8 mouse cellular contexts compared by ENCODE assay signal in genomic region chr2:167278751-167279526, GRCm38 (mm10). TPM values are rescaled to one million over a fixed set of nuclear protein-coding genes. Genes with fewer than 3 reads are reported as not detected.
A peak's percentile ranks its signal among the peaks of the same experiment; 100 is the strongest.
DNase-seq lines count a peak whose midpoint lies in the region; ATAC-seq and TF ChIP-seq lines count a peak whose summit lies in the region.

No protein-coding gene starts in this region.

- no peaks in the 10 kb centered on the region for H3K36me3 ChIP-seq in C2C12 (ENCODE audit: control insufficient read depth, insufficient read depth)
- no peaks in the 10 kb centered on the region for H3K36me3 ChIP-seq in liver, adult 2 months (ENCODE audit: control insufficient read depth, insufficient read depth, low read length)

- H3K4me1 ChIP-seq in liver, adult 2 months (ENCODE audit: control insufficient read depth, insufficient read depth, low read length) = no peaks in the 10 kb centered on the region

- DNase-seq in ZHBTc4 (ENCODE audit: low read depth, low spot score) = peak; percentile 89
- peak; percentile 78 for DNase-seq in gastrocnemius, postnatal 10 days
- DNase-seq in kidney, adult 9 months = peak; percentile 63
- no peak for DNase-seq in liver, adult 2 months (ENCODE audit: extremely low read depth, low read depth, low spot score)
- DNase-seq in natural killer cell, adult 2 months (ENCODE audit: low spot score in 2 of 2) = peak; percentile 42 to 64
- DNase-seq in thymus, postnatal 0 days (ENCODE audit: low spot score) = peak; percentile 68

- no peaks in the 10 kb centered on the region for H3K79me3 ChIP-seq in C2C12 (ENCODE audit: low read depth)

- H3K27ac ChIP-seq in liver, adult 2 months (replicated peaks; ENCODE audit: insufficient read depth, low read depth, low read length) = no peak overlapping the region

- H3K27me3 ChIP-seq in C2C12 (ENCODE audit: control insufficient read depth, insufficient read depth, insufficient read length) = no peaks in the 10 kb centered on the region
- no peaks in the 10 kb centered on the region for H3K27me3 ChIP-seq in liver, adult 2 months (ENCODE audit: control insufficient read depth, insufficient read depth, low read length)

- no peak for TF ChIP-seq POLR2A in liver, adult 2 months (IDR thresholded peaks at IDR 0.05; ENCODE audit: extremely low read depth, insufficient read depth, low read length)

- 54% methylated on average over 17 of the region's 17 CpGs for WGBS in liver, adult 2 months

- no peak overlapping the region for H3K9ac ChIP-seq in liver, adult 2 months (ENCODE audit: low read depth, low read length)

- H3ac ChIP-seq in C2C12 (ENCODE audit: control insufficient read depth, insufficient read length, low read depth) = no peak overlapping the region

- H3K79me2 ChIP-seq in C2C12 (ENCODE audit: control insufficient read depth, insufficient read depth) = no peaks in the 10 kb centered on the region
- no peaks in the 10 kb centered on the region for H3K79me2 ChIP-seq in liver, adult 2 months (ENCODE audit: control insufficient read depth, insufficient read depth, low read length)

- H3K4me3 ChIP-seq in C2C12 (ENCODE audit: insufficient read depth, poor library complexity, severe bottlenecking) = no peak overlapping the region
- no peak overlapping the region for H3K4me3 ChIP-seq in liver, adult 2 months (ENCODE audit: insufficient read depth, low read depth, low read length)

- ATAC-seq in common myeloid progenitor, adult 5-6 weeks (replicated peaks; ENCODE audit: low read depth, poor library complexity, severe bottlenecking) = peak; percentile 90

- peak; percentile 86 for TF ChIP-seq CTCF in C2C12 (IDR thresholded peaks at IDR 0.05; ENCODE audit: control insufficient read depth, insufficient read depth, insufficient read length)
- peak; percentile 98 for TF ChIP-seq CTCF in liver, adult 2 months (IDR thresholded peaks at IDR 0.05; ENCODE audit: low read depth, low read length)

TF ChIP-seq in C2C12, 6 proteins besides CTCF, POLR2A, EP300 and RAD21:
- TF ChIP-seq CEBPB (IDR thresholded peaks at IDR 0.05; ENCODE audit: low read depth) (no peak), USF1 (IDR thresholded peaks at IDR 0.05; ENCODE audit: low read depth) (no peak), MAX (IDR thresholded peaks at IDR 0.05) (no peak), MYOG (IDR thresholded peaks at IDR 0.05; ENCODE audit: control insufficient read depth, extremely low read depth, insufficient read length) (no peak), MYOD1 (IDR thresholded peaks at IDR 0.05; ENCODE audit: control insufficient read depth, insufficient read length, low read depth) (no peak), FOSL1 (IDR thresholded peaks at IDR 0.05; ENCODE audit: insufficient read depth, low read length, poor library complexity, severe bottlenecking) (no peak)

RNA-seq across cellular contexts. Expression of gene Ptgis, which starts 38.5 kb away (rescaled TPM):
- polyA plus RNA-seq in C2C12 (2012; fragmentation: generic; extraction: Trizol) = 78.8 TPM
- not detected in 2 replicates for total RNA-seq in common myeloid progenitor, adult 5-6 weeks (2017)
- 10 to 100 TPM; 13.7 to 17.8 TPM for total RNA-seq in gastrocnemius, postnatal 10 days (2021)
- 1.0 and 1.1 TPM in 2 replicates for total RNA-seq in liver, adult 2 months (2014; rRNA removed)
- 1.4 and 3.1 TPM in 2 replicates for polyA plus RNA-seq in liver, adult 2 months (2012; rRNA removed)
- 1.7 and 2.2 TPM in 2 replicates for polyA plus RNA-seq in thymus, postnatal 0 days (2015; fragmentation: Nextera tagmentation; extraction: Ambion mirVana)
